Mouse (Mus musculus) liver, embryonic 13.5 days (tissue): ENCODE measurements around the gene Rap1b. TPM values are rescaled to one million over a fixed set of nuclear protein-coding genes. Genes with fewer than 3 reads are reported as not detected.

Experiments
- ATAC-seq: fragments of 200-750 bp; cut with Nextera tagmentation; 2 replicates; pipeline ENCODE4 v1.8.0; 2017; ENCODE audit warnings: low read depth, mild to moderate bottlenecking, moderate number of reproducible peaks, moderate library complexity
- DNase-seq: peaks from one replicate; pipeline ENCODE4 v3.0.0; 2022
- H3K27ac ChIP-seq: fragments of 300-500 bp; sonication (generic); 2 replicates; pipeline ENCODE4 v1.5.1; 2015; ENCODE audit warnings: moderate library complexity, mild to moderate bottlenecking, inconsistent platforms
- H3K27me3 ChIP-seq: fragments of 300-500 bp; sonication (generic); 2 replicates; pipeline ENCODE4 v1.6.1; 2015; ENCODE audit warnings: mild to moderate bottlenecking, inconsistent platforms
- H3K36me3 ChIP-seq: fragments of 300-500 bp; sonication (generic); 2 replicates; pipeline ENCODE4 v1.6.1; 2015; ENCODE audit warnings: mild to moderate bottlenecking, inconsistent platforms
- H3K4me1 ChIP-seq: fragments of 300-500 bp; sonication (generic); replicated peaks from 2 replicates; pipeline ENCODE4 v1.6.1; 2015; ENCODE audit warnings: inconsistent platforms
- H3K4me2 ChIP-seq: fragments of 300-500 bp; sonication (generic); 2 replicates; pipeline ENCODE4 v1.6.1; 2015; ENCODE audit warnings: inconsistent platforms, mild to moderate bottlenecking, moderate library complexity
- H3K4me3 ChIP-seq: fragments of 300-500 bp; sonication (generic); replicated peaks from 2 replicates; pipeline ENCODE4 v1.5.1; 2015; ENCODE audit warnings: mild to moderate bottlenecking, inconsistent platforms
- H3K9ac ChIP-seq: fragments of 300-500 bp; sonication (generic); 2 replicates; pipeline ENCODE4 v1.6.1; 2015; ENCODE audit warnings: mild to moderate bottlenecking, inconsistent platforms
- H3K9me3 ChIP-seq: fragments of 300-500 bp; sonication (generic); replicated peaks from 2 replicates; pipeline ENCODE4 v1.6.1; 2016; ENCODE audit warnings: inconsistent platforms
- whole genome bisulfite sequencing: fragments of 180-500 bp; shearing (Covaris S2); methylation state at CpG from one replicate; pipeline ENCODE4 v1.1.7; 2015; ENCODE audit not compliant: insufficient replicate concordance; 5-methylcytosine and 5-hydroxymethylcytosine counted together
- polyA plus RNA-seq: library from polyadenylated mRNA; unstranded; fragments of >200 nt; fragmentation: Nextera tagmentation; extraction: Ambion mirVana; gene quantifications from 2 replicates; pipeline ENCODE4 v1.2.1, GENCODE M21; 2015

The Rap1b gene
- polyA plus RNA-seq, 1 experiment from 2014 or later, result 132 TPM

GRCm38 (mm10) chr10:117782491-117783260 lies 63.2 kb downstream of the Rap1b start:
- DNase-seq (no peak), ATAC-seq (no peak)
- WGBS, result 83% methylated on average over 14 of the region's 14 CpGs
- H3K27ac ChIP-seq, result no peak overlapping the region
- H3K27me3 ChIP-seq, result no peaks in the 10 kb centered on the region
- no peak overlapping the region for H3K4me2 ChIP-seq
- no peak overlapping the region for H3K9ac ChIP-seq
- H3K4me3 ChIP-seq, result no peak overlapping the region
- no peaks in the 10 kb centered on the region for H3K9me3 ChIP-seq
- H3K4me1 ChIP-seq, result no peaks in the 10 kb centered on the region
- peaks cover 92% of the 10 kb centered on the region for H3K36me3 ChIP-seq

GRCm38 (mm10) chr10:117782056-117782455 lies 63.8 kb downstream of the Rap1b start:
- no peaks in the 10 kb centered on the region for H3K4me1 ChIP-seq
- H3K4me2 ChIP-seq, result no peak overlapping the region
- H3K9ac ChIP-seq, result no peak overlapping the region
- no peak for DNase-seq
- WGBS, result 88% methylated on average over 2 of the region's 2 CpGs
- no peak overlapping the region for H3K27ac ChIP-seq
- no peaks in the 10 kb centered on the region for H3K9me3 ChIP-seq
- peaks cover 89% of the 10 kb centered on the region for H3K36me3 ChIP-seq
- ATAC-seq, result no peak
- no peaks in the 10 kb centered on the region for H3K27me3 ChIP-seq
- no peak overlapping the region for H3K4me3 ChIP-seq

GRCm38 (mm10) chr10:117781021-117781725 lies 64.7 kb downstream of the Rap1b start:
- H3K9me3 ChIP-seq, result no peaks in the 10 kb centered on the region
- DNase-seq (no peak), ATAC-seq (no peak)
- H3K4me1 ChIP-seq, result no peaks in the 10 kb centered on the region
- no peak overlapping the region for H3K9ac ChIP-seq
- H3K27me3 ChIP-seq, result no peaks in the 10 kb centered on the region
- H3K4me2 ChIP-seq, result no peak overlapping the region
- no peak overlapping the region for H3K27ac ChIP-seq
- peaks cover 88% of the 10 kb centered on the region for H3K36me3 ChIP-seq
- 88% methylated on average over 17 of the region's 17 CpGs for WGBS
- no peak overlapping the region for H3K4me3 ChIP-seq

GRCm38 (mm10) chr10:117780306-117780911 lies 65.4 kb downstream of the Rap1b start:
- Histone ChIP-seq H3K27me3 (no peaks in the 10 kb centered on the region), H3K27ac (no peak overlapping the region), H3K36me3 (peaks cover 88% of the 10 kb centered on the region), H3K4me3 (no peak overlapping the region), H3K4me2 (no peak overlapping the region), H3K4me1 (no peaks in the 10 kb centered on the region), H3K9ac (no peak overlapping the region), H3K9me3 (no peaks in the 10 kb centered on the region)
- ATAC-seq (no peak), DNase-seq (no peak)
- WGBS, result 87% methylated on average over 6 of the region's 6 CpGs

- Histone ChIP-seq H3K9ac (no peak overlapping the region), H3K27ac (no peak overlapping the region), H3K9me3 (no peaks in the 10 kb centered on the region), H3K36me3 (peaks cover 89% of the 10 kb centered on the region), H3K4me2 (no peak overlapping the region), H3K4me3 (no peak overlapping the region), H3K27me3 (no peaks in the 10 kb centered on the region), H3K4me1 (no peaks in the 10 kb centered on the region)
- ATAC-seq (no peak), DNase-seq (no peak)
- WGBS, result 88% methylated on average over 8 of the region's 8 CpGs
Measured at GRCm38 (mm10) chr10:117779581-117780305, 66.1 kb downstream of the Rap1b start.

GRCm38 (mm10) chr10:117778951-117779350 lies 66.9 kb downstream of the Rap1b start:
- H3K4me1 ChIP-seq, result no peaks in the 10 kb centered on the region
- ATAC-seq, result no peak
- no peak overlapping the region for H3K4me3 ChIP-seq
- no peak overlapping the region for H3K27ac ChIP-seq
- H3K4me2 ChIP-seq, result no peak overlapping the region
- no peaks in the 10 kb centered on the region for H3K27me3 ChIP-seq
- H3K36me3 ChIP-seq, result peaks cover 89% of the 10 kb centered on the region
- DNase-seq, result no peak
- 93% methylated on average over 4 of the region's 4 CpGs for WGBS
- no peaks in the 10 kb centered on the region for H3K9me3 ChIP-seq
- H3K9ac ChIP-seq, result no peak overlapping the region

- no peak for DNase-seq
- no peaks in the 10 kb centered on the region for H3K9me3 ChIP-seq
- H3K4me1 ChIP-seq, result no peaks in the 10 kb centered on the region
- WGBS, result 88% methylated on average over 12 of the region's 12 CpGs
- no peak overlapping the region for H3K9ac ChIP-seq
- no peak for ATAC-seq
- no peak overlapping the region for H3K4me3 ChIP-seq
- H3K27me3 ChIP-seq, result no peaks in the 10 kb centered on the region
- peaks cover 89% of the 10 kb centered on the region for H3K36me3 ChIP-seq
- no peak overlapping the region for H3K27ac ChIP-seq
- no peak overlapping the region for H3K4me2 ChIP-seq
Measured at GRCm38 (mm10) chr10:117778328-117778910, 67.4 kb downstream of the Rap1b start.

GRCm38 (mm10) chr10:117777501-117778327 lies 68.1 kb downstream of the Rap1b start:
- WGBS, result 90% methylated on average over 17 of the region's 17 CpGs
- no peak overlapping the region for H3K9ac ChIP-seq

GRCm38 (mm10) chr10:117777103-117777470 lies 68.7 kb downstream of the Rap1b start:
- Histone ChIP-seq H3K4me3 (no peak overlapping the region), H3K27ac (no peak overlapping the region), H3K9ac (no peak overlapping the region), H3K4me2 (no peak overlapping the region), H3K27me3 (no peaks in the 10 kb centered on the region), H3K9me3 (no peaks in the 10 kb centered on the region), H3K4me1 (no peaks in the 10 kb centered on the region), H3K36me3 (peaks cover 90% of the 10 kb centered on the region)
- 92% methylated on average over 3 of the region's 3 CpGs for WGBS
- ATAC-seq (no peak), DNase-seq (no peak)

More at GRCm38 (mm10) chr10:117777501-117778327, 68.1 kb downstream of the Rap1b start:
- H3K27me3 ChIP-seq, result no peaks in the 10 kb centered on the region
- no peak overlapping the region for H3K4me2 ChIP-seq
- no peaks in the 10 kb centered on the region for H3K9me3 ChIP-seq
- DNase-seq (no peak), ATAC-seq (no peak)
- no peaks in the 10 kb centered on the region for H3K4me1 ChIP-seq
- peaks cover 90% of the 10 kb centered on the region for H3K36me3 ChIP-seq
- no peak overlapping the region for H3K4me3 ChIP-seq
- H3K27ac ChIP-seq, result no peak overlapping the region

GRCm38 (mm10) chr10:117776281-117777102 lies 69.3 kb downstream of the Rap1b start:
- ATAC-seq, result no peak
- Histone ChIP-seq H3K9ac (no peak overlapping the region), H3K36me3 (peaks cover 89% of the 10 kb centered on the region), H3K4me3 (no peak overlapping the region), H3K9me3 (no peaks in the 10 kb centered on the region), H3K27me3 (no peaks in the 10 kb centered on the region), H3K27ac (no peak overlapping the region), H3K4me1 (no peaks in the 10 kb centered on the region), H3K4me2 (no peak overlapping the region)
- 70% methylated on average over 12 of the region's 12 CpGs for WGBS
- no peak for DNase-seq
